Mouse (Mus musculus) embryonic fibroblast, embryonic 13.5 days (primary cell): ENCODE measurements around the gene Pfkl. TPM values are rescaled to one million over a fixed set of nuclear protein-coding genes. Genes with fewer than 3 reads are reported as not detected.
"Not testable (repeated sequence)": the region's sequence is repeated elsewhere in the genome, so short reads cannot be mapped to it uniquely, and the experiment has no call there.

ENCODE experiments used
- H3K27ac ChIP-seq: 2 replicates; pipeline ENCODE4 v1.5.1; 2012; ENCODE audit warnings: low read length, control low read depth, inconsistent platforms; ENCODE audit not compliant: insufficient read depth
- H3K4me1 ChIP-seq: 2 replicates; pipeline ENCODE4 v1.6.1; 2011; ENCODE audit warnings: low read length; ENCODE audit not compliant: control insufficient read depth, insufficient read depth
- H3K4me3 ChIP-seq: 2 replicates; pipeline ENCODE4 v1.5.1; 2011; ENCODE audit warnings: mild to moderate bottlenecking, control low read depth, low read length; ENCODE audit not compliant: insufficient read depth
- CTCF ChIP-seq: IDR thresholded peaks from 2 replicates; pipeline ENCODE4 v1.5.1; 2011; ENCODE audit warnings: mild to moderate bottlenecking, control low read depth, low read length, moderate library complexity, borderline replicate concordance; ENCODE audit not compliant: insufficient read depth
- POLR2A ChIP-seq: IDR thresholded peaks from 2 replicates; pipeline ENCODE4 v1.6.1; 2011; ENCODE audit warnings: low read depth, mild to moderate bottlenecking, control low read depth, low read length, moderate library complexity
- polyA plus RNA-seq: library from polyadenylated mRNA; stranded (reverse); fragments of >200 nt; gene quantifications from 2 replicates; pipeline ENCODE4 v1.2.4, GENCODE M21; 2011; ENCODE audit warnings: low read depth; ENCODE audit not compliant: missing spikeins, insufficient read length

The Pfkl gene
- polyA plus RNA-seq, 1 experiment, result 46.8 TPM

GRCm38 (mm10) chr10:78015489-78015888 lies 5.6 kb upstream of the Pfkl start:
- H3K4me3 ChIP-seq, result no peak overlapping the region
- no peak for TF ChIP-seq POLR2A
- no peak for TF ChIP-seq CTCF
- H3K4me1 ChIP-seq, result no peaks in the 10 kb centered on the region
- no peak overlapping the region for H3K27ac ChIP-seq

GRCm38 (mm10) chr10:78012661-78013495 lies 3.0 kb upstream of the Pfkl start:
- TF ChIP-seq POLR2A (no peak), CTCF (no peak)
- H3K4me3 ChIP-seq, result no peak overlapping the region
- H3K4me1 ChIP-seq, result no peaks in the 10 kb centered on the region
- no peak overlapping the region for H3K27ac ChIP-seq

GRCm38 (mm10) chr10:78011116-78011515 lies 1.2 kb upstream of the Pfkl start:
- H3K27ac ChIP-seq, H3K4me1 ChIP-seq, H3K4me3 ChIP-seq: not testable (repeated sequence)

- TF ChIP-seq CTCF (no peak), POLR2A (no peak)
These were observed 452 bp upstream of the Pfkl start for GRCm38 (mm10) chr10:78010335-78010734.

GRCm38 (mm10) chr10:78009184-78009944 lies 519 bp downstream of the Pfkl start:
- H3K4me3 ChIP-seq, result peak overlapping the region; percentile 79
- TF ChIP-seq CTCF (peak; percentile 19; the same call in 1 of the 2 replicates), POLR2A (peak; percentile 83)
- H3K27ac ChIP-seq, result peak overlapping the region; percentile 92
- peaks cover 2% of the 10 kb centered on the region; the same call in 1 of the 2 replicates for H3K4me1 ChIP-seq

More at GRCm38 (mm10) chr10:78010335-78010734, 452 bp upstream of the Pfkl start:
- Histone ChIP-seq H3K4me3 (peak overlapping the region; percentile 5; the same call in 1 of the 2 replicates), H3K27ac (no peak overlapping the region), H3K4me1 (peaks cover 2% of the 10 kb centered on the region; the same call in 1 of the 2 replicates)

- peaks cover 2% of the 10 kb centered on the region; the same call in 1 of the 2 replicates for H3K4me1 ChIP-seq
- no peak for TF ChIP-seq POLR2A
- TF ChIP-seq CTCF, result no peak
- H3K4me3 ChIP-seq, result peak overlapping the region; percentile 79
- no peak overlapping the region for H3K27ac ChIP-seq
These were observed 1.7 kb downstream of the Pfkl start for GRCm38 (mm10) chr10:78008169-78008568.

- TF ChIP-seq POLR2A (no peak), CTCF (no peak)
- H3K4me1 ChIP-seq, result peaks cover 2% of the 10 kb centered on the region; the same call in 1 of the 2 replicates
- H3K27ac ChIP-seq, result no peak overlapping the region
- no peak overlapping the region for H3K4me3 ChIP-seq
These were observed 2.7 kb downstream of the Pfkl start for GRCm38 (mm10) chr10:78007203-78007602.

GRCm38 (mm10) chr10:78005791-78006438 lies 4.0 kb downstream of the Pfkl start:
- H3K27ac ChIP-seq, result no peak overlapping the region
- peaks cover 2% of the 10 kb centered on the region; the same call in 1 of the 2 replicates for H3K4me1 ChIP-seq
- no peak for TF ChIP-seq CTCF
- TF ChIP-seq POLR2A, result no peak
- no peak overlapping the region for H3K4me3 ChIP-seq

GRCm38 (mm10) chr10:78004479-78005100 lies 5.3 kb downstream of the Pfkl start:
- Histone ChIP-seq H3K4me3 (no peak overlapping the region), H3K27ac (no peak overlapping the region), H3K4me1 (peaks cover 2% of the 10 kb centered on the region; the same call in 1 of the 2 replicates)
- TF ChIP-seq POLR2A, result no peak
- TF ChIP-seq CTCF, result no peak
